Mouse (Mus musculus) liver, embryonic 11.5 days (tissue): ENCODE measurements around the gene Pcyt1b. TPM values are rescaled to one million over a fixed set of nuclear protein-coding genes. Genes with fewer than 3 reads are reported as not detected.

Experiments used
- ATAC-seq: fragments of 200-750 bp; cut with Nextera tagmentation; replicated peaks from 2 replicates; pipeline ENCODE4 v1.8.0; 2017; ENCODE audit warnings: moderate number of reproducible peaks, mild to moderate bottlenecking, moderate TSS enrichment, moderate library complexity; ENCODE audit not compliant: low FRiP score
- DNase-seq: peaks from one replicate; pipeline ENCODE4 v3.0.0-alpha.2; 2017; ENCODE audit warnings: low spot score
- H3K27ac ChIP-seq: fragments of 300-500 bp; sonication (generic); 2 replicates; pipeline ENCODE4 v1.5.1; 2014; ENCODE audit warnings: mild to moderate bottlenecking, low read depth, low read length, control low read depth
- H3K27me3 ChIP-seq: fragments of 300-500 bp; sonication (generic); replicated peaks from 2 replicates; pipeline ENCODE4 v1.6.1; 2014; ENCODE audit warnings: low read length, mixed read lengths; ENCODE audit not compliant: control insufficient read depth, insufficient read depth
- H3K36me3 ChIP-seq: fragments of 300-500 bp; sonication (generic); 2 replicates; pipeline ENCODE4 v1.6.1; 2014; ENCODE audit warnings: mild to moderate bottlenecking, low read length, moderate library complexity, mixed read lengths; ENCODE audit not compliant: control insufficient read depth, insufficient read depth
- H3K4me1 ChIP-seq: fragments of 300-500 bp; sonication (generic); replicated peaks from 2 replicates; pipeline ENCODE4 v1.6.1; 2014; ENCODE audit warnings: low read length, mixed read lengths; ENCODE audit not compliant: control insufficient read depth, insufficient read depth
- H3K4me2 ChIP-seq: fragments of 300-500 bp; sonication (generic); 2 replicates; pipeline ENCODE4 v1.6.1; 2014; ENCODE audit warnings: mild to moderate bottlenecking, control low read depth, moderate library complexity
- H3K4me3 ChIP-seq: fragments of 300-500 bp; sonication (generic); 2 replicates; pipeline ENCODE4 v1.5.1; 2014; ENCODE audit warnings: low read depth, low read length, control low read depth
- H3K9ac ChIP-seq: fragments of 300-500 bp; sonication (generic); 2 replicates; pipeline ENCODE4 v1.6.1; 2014; ENCODE audit warnings: low read depth, low read length, control low read depth
- H3K9me3 ChIP-seq: fragments of 300-500 bp; sonication (generic); 2 replicates; pipeline ENCODE4 v1.6.1; 2016; ENCODE audit warnings: low read length, inconsistent platforms, mixed read lengths; ENCODE audit not compliant: control insufficient read depth
- WGBS: fragments of 180-500 bp; shearing (Covaris S2); extraction: QIAGEN DNeasy Blood & Tissue Kit; methylation state at CpG from one replicate; pipeline ENCODE4 v1.1.7; 2014; 5-methylcytosine and 5-hydroxymethylcytosine counted together
- polyA plus RNA-seq: library from polyadenylated mRNA; unstranded; fragments of >200 nt; fragmentation: Nextera tagmentation; extraction: Ambion mirVana; gene quantifications from 2 replicates; pipeline ENCODE4 v1.2.1, GENCODE M21; 2014

The Pcyt1b gene
- polyA plus RNA-seq, 1 experiment from 2014 or later: 7.4 TPM

DNA sequence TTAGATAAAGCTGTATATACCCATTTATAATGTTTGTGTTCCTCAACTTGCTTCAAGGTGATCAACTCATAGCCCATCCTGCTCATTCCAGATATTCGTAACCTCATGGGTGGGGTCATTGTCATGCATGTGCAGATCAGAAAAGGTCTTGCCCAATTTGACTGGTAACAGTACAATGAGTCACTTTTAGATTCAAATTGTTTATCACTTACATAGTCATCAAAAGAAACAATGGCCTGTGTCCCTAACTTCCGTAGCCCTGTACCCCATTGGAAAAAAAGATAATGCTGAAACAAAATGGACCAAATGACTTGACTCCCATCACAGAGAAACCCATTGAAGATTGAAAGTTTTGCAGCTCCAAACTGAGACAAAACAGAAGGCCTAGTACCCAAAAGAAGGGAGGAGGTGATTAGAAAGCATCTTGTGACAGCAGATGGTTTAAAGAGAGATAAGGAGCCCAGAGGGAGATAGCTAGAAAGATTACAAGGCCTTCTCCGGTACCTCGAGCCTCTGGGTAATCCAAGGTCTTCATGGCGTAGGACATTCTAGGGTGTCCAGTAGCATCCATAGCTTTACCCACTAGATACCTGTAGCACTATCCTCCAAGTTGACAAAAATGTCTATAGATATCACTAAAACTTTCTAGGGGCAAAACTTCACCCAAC lies 9.4 kb downstream of the Pcyt1b start:
- Histone ChIP-seq H3K27ac (no peak overlapping the region), H3K36me3 (no peaks in the 10 kb centered on the region), H3K4me1 (no peaks in the 10 kb centered on the region), H3K4me2 (no peak overlapping the region), H3K9ac (no peak overlapping the region), H3K9me3 (no peaks in the 10 kb centered on the region), H3K4me3 (no peak overlapping the region), H3K27me3 (no peaks in the 10 kb centered on the region)
- no peak for ATAC-seq
- no peak for DNase-seq
- WGBS: 70% methylated on average over 5 of the region's 5 CpGs

GRCm38 (mm10) chrX:93664787-93665186 lies 10.1 kb downstream of the Pcyt1b start:
- no peaks in the 10 kb centered on the region for H3K4me1 ChIP-seq
- DNase-seq (no peak), ATAC-seq (no peak)
- no peaks in the 10 kb centered on the region for H3K27me3 ChIP-seq
- H3K9me3 ChIP-seq: no peaks in the 10 kb centered on the region
- 42% methylated on average over 4 of the region's 4 CpGs for WGBS
- no peak overlapping the region for H3K4me3 ChIP-seq
- H3K4me2 ChIP-seq: no peak overlapping the region
- no peak overlapping the region for H3K9ac ChIP-seq
- no peaks in the 10 kb centered on the region for H3K36me3 ChIP-seq
- no peak overlapping the region for H3K27ac ChIP-seq

DNA sequence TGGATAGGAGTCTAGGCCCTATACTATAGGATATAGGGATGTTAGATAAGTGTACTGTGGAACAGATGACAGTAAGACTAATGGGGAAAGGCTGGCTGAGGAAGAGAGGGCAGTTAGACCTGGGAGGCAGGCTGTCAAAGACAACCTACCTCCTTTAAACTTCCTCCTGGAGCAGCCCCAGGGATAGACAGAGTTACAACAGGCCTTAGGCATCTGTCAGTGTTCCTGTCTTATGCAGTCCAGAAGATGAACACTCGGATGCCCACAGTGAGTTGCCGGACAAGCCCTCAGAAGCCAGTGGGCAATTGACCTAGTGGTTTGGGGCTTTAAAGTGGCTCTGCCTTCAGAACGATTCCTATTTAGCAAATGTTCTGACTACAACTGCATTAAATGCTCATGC lies 19.8 kb downstream of the Pcyt1b start:
- Histone ChIP-seq H3K4me3 (no peak overlapping the region; the same call in 1 of the 2 replicates), H3K27ac (peak overlapping the region; percentile 89), H3K27me3 (no peaks in the 10 kb centered on the region; the same call in 1 of the 2 replicates), H3K36me3 (no peaks in the 10 kb centered on the region), H3K9ac (peak overlapping the region; percentile 43; the same call in 1 of the 2 replicates), H3K9me3 (no peaks in the 10 kb centered on the region), H3K4me1 (no peaks in the 10 kb centered on the region; the same call in 1 of the 2 replicates), H3K4me2 (peak overlapping the region; percentile 66)
- 41% methylated on average over 3 of the region's 3 CpGs for WGBS
- DNase-seq: no peak
- ATAC-seq: peak; percentile 18

- peak overlapping the region; percentile 64 for H3K9ac ChIP-seq
These were observed 20.5 kb downstream of the Pcyt1b start for GRCm38 (mm10) chrX:93674836-93675795.

DNA sequence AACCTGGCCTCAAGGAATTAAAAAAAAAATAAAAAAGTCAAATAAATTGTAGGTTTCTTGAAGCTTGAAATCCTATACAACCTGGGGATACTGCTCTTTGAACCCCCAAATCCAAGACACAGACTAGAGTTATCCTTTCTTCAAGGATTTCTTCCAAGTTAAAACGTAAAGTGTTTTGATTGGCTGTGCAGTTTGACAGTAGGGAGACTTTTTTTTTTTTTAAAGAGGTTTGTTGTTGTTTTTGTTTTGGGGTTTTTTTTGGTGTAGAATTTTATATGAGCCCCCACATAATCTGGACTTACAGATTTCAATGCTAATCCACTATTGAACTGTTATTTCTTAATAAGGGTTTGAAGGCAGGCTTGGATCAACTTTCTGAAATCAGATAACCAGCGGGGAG lies 21.6 kb downstream of the Pcyt1b start:
- H3K27ac ChIP-seq: peak overlapping the region; percentile 52; the same call in 1 of the 2 replicates
- no peaks in the 10 kb centered on the region; the same call in 1 of the 2 replicates for H3K27me3 ChIP-seq
- peak overlapping the region; percentile 64; the same call in 1 of the 2 replicates for H3K9ac ChIP-seq
- H3K4me2 ChIP-seq: peak overlapping the region; percentile 66
- no peaks in the 10 kb centered on the region; the same call in 1 of the 2 replicates for H3K4me1 ChIP-seq
- no peak for ATAC-seq
- H3K9me3 ChIP-seq: no peaks in the 10 kb centered on the region
- H3K4me3 ChIP-seq: peak overlapping the region; percentile 50
- DNase-seq: no peak
- H3K36me3 ChIP-seq: no peaks in the 10 kb centered on the region
- 62% methylated on average over 2 of the region's 2 CpGs for WGBS

More at GRCm38 (mm10) chrX:93674836-93675795, 20.5 kb downstream of the Pcyt1b start:
- peak overlapping the region; percentile 50 for H3K4me3 ChIP-seq
- no peaks in the 10 kb centered on the region; the same call in 1 of the 2 replicates for H3K27me3 ChIP-seq
- ATAC-seq: peak; percentile 100
- H3K4me1 ChIP-seq: no peaks in the 10 kb centered on the region; the same call in 1 of the 2 replicates
- peak; percentile 66 for DNase-seq
- H3K9me3 ChIP-seq: no peaks in the 10 kb centered on the region
- WGBS: 13% methylated on average over 19 of the region's 19 CpGs
- peak overlapping the region; percentile 66 for H3K4me2 ChIP-seq
- no peaks in the 10 kb centered on the region for H3K36me3 ChIP-seq
- H3K27ac ChIP-seq: peak overlapping the region; percentile 89

DNA sequence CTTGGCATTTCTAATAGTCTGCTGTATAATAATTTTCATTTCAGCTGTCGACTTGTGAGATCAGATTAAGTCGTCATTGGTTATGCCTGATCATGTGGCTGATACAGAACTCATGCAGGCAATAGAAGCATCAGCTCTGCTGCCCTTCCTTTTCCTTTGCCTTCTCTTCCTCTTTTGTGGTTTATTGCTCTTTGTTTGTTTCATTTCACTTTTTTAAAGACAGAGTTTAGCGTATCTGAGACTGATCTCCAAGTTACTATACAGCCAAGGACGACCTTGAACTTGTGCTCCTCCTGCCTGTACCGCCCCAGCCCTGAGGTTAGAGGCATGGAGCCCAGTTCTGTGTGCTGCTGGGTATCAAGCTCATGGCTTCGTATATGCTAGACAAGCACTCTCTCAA lies 34.6 kb downstream of the Pcyt1b start:
- ATAC-seq (no peak), DNase-seq (no peak)
- Histone ChIP-seq H3K4me1 (no peaks in the 10 kb centered on the region; the same call in 1 of the 2 replicates), H3K4me3 (no peak overlapping the region), H3K27ac (no peak overlapping the region), H3K9me3 (no peaks in the 10 kb centered on the region), H3K9ac (no peak overlapping the region), H3K36me3 (no peaks in the 10 kb centered on the region), H3K27me3 (no peaks in the 10 kb centered on the region; the same call in 1 of the 2 replicates), H3K4me2 (no peak overlapping the region)
- WGBS: 60% methylated on average over 6 of the region's 6 CpGs

DNA sequence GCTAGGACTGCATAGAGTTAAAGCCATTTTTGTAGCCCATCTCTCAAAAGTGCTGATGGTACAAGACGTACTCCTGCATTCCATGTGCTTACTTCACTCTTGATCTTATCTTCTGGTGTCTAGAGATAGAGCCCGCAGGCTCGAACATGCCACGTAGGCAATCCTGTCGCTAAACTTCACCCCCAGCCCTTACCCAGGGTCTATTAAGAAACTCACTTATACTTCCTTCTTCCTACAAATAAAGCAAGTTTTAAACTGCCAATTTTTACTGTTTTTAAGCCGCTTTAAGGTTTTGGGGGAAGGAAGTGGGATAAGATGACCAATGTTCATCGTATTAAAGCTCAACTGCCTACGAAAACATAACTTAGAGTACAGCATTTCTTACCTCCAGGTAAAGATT lies 36.0 kb downstream of the Pcyt1b start:
- H3K36me3 ChIP-seq: no peaks in the 10 kb centered on the region
- no peak overlapping the region for H3K27ac ChIP-seq
- DNase-seq: no peak
- no peak for ATAC-seq
- no peak overlapping the region for H3K9ac ChIP-seq
- H3K4me2 ChIP-seq: no peak overlapping the region
- no peak overlapping the region for H3K4me3 ChIP-seq
- no peaks in the 10 kb centered on the region; the same call in 1 of the 2 replicates for H3K27me3 ChIP-seq
- WGBS: 48% methylated on average over 8 of the region's 8 CpGs
- H3K4me1 ChIP-seq: no peaks in the 10 kb centered on the region; the same call in 1 of the 2 replicates
- H3K9me3 ChIP-seq: no peaks in the 10 kb centered on the region

GRCm38 (mm10) chrX:93697596-93697995 lies 42.9 kb downstream of the Pcyt1b start:
- ATAC-seq (no peak), DNase-seq (no peak)
- WGBS: 42% methylated on average over 1 of the region's 1 CpGs
- Histone ChIP-seq H3K4me2 (no peak overlapping the region), H3K4me1 (peaks cover 6% of the 10 kb centered on the region), H3K4me3 (no peak overlapping the region), H3K9me3 (no peaks in the 10 kb centered on the region), H3K27me3 (no peaks in the 10 kb centered on the region), H3K9ac (no peak overlapping the region), H3K36me3 (no peaks in the 10 kb centered on the region), H3K27ac (no peak overlapping the region)
